Mouse (Mus musculus): Measurements from ENCODE around the gene Rnf26.
A peak's percentile ranks its signal among the peaks of the same experiment; 100 is the strongest.

Gene Rnf26

GRCm38 (mm10) chr9:44113105-44113789, at the start of gene Rnf26, which contains the start of gene Gm49380:
TSS of gene Rnf26 (minus strand) at chr9:44113517.
TSS of gene Gm49380 (minus strand) at chr9:44113500.
- peak; percentile 95 for DNase-seq

DNA sequence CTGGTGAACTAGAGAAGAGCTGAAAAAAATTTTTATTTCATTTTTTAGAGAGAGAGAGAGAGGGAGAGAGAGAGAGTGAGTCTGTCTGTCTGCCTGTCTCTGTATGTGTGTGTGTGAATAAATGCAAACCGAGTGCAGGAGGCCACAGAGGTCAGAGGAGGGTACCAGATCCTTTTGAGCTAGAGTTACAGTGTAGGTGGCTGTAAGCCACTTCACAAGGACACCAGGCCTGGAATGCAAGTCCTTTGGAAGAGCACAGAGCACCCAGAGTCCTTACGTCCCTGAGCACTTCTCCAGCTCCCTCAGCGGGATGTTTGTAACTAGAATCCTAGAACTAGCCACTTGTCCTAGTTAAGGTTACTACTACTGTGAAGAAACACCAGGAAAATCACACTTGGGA, 46.6 kb upstream of the Rnf26 start:
- DNase-seq = no peak

- DNase-seq = no peak
These were observed 34.0 kb upstream of the Rnf26 start for GRCm38 (mm10) chr9:44147290-44147689.

GRCm38 (mm10) chr9:44144718-44145060, 31.4 kb upstream of the Rnf26 start:
- DNase-seq = peak; percentile 61

- DNase-seq = peak; percentile 52
These were observed 30.9 kb upstream of the Rnf26 start for GRCm38 (mm10) chr9:44144023-44144717.

DNA sequence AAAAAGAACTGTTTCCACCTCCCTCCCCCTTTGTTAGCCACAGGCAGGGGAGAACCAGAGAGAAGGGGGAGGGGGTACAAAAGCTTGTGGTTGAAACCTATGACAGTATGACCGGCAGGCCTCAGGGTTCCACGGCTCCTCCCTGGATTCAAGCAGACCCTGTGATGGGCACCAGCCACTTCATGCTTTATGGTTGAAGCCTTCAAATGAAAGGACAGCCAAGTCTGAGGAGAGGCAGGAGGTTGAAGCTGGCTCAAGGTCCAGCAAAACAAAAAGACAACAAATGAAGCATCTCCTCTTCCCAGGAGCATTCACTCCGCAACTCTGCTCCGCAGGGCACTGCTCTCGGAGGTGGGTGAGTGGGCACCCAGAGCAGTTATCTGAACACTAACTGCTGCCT, 30.1 kb upstream of the Rnf26 start:
- DNase-seq = no peak

DNA sequence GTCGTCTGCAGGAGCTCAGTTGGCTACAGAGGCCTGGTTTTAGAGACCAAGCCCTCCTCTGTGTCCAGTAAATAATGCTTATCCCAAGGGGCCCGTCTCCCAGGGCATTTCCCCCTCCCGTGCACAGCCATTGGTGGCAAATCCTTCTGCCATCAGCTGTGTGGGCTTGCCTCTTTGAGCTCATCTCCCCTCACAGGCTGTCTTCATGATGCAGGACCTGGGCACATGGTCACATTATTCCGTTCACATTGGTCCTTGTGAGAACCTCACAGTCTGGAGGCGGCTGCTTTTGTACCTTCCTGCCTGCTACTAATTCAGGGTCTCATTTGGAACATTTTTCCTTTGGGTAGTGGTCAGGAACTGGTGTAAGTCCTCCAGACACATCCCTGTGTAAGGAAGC, 28.6 kb upstream of the Rnf26 start:
- DNase-seq = no peak

- DNase-seq = no peak
These were observed 24.5 kb upstream of the Rnf26 start for GRCm38 (mm10) chr9:44137846-44138245.

GRCm38 (mm10) chr9:44135731-44136411, 22.6 kb upstream of the Rnf26 start:
- no peak for DNase-seq

DNA sequence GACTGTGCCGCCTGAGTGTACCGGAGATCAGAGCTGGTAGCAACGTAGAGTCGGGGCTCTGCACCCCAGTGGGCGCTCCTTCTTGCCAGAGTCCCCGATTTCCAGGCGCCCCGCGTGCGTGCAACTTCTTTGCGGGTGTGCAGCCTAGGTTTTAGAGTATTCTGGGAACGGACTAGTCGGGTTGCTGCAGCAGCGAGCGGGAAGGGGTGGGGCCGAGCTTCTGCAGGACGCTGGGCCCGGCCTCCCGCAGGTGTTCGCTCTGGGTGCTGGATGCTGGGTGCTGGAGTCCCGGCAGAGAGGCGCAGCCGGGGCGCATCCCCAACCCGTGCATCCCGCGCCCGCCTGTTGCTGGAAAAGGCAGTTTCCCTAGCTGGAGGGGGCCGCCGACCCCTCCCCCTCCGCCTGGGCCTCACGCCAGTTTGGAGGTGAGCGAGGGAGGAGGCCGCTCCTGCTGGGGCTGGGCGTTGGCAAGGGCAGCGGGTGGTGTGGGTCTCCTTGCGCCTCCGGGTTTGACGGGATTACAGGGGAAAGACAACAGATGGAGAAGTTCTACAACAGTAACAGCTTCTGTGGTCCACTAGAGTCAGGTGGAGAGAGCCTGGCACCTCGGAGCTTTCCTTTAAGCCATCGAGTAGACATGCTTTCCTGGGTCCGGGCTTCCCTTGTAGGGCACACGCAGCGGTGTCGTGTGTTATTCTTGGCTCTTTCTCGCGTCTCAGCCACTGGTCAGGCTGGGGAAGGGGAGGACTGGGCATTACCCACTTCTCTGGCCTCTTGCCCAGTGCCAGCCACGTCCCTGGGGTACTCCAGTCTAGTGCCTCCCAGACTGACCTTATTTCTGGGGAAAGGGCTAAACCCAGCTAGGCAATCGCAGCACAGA, 21.8 kb upstream of the Rnf26 start:
- DNase-seq = peak; percentile 75

DNA sequence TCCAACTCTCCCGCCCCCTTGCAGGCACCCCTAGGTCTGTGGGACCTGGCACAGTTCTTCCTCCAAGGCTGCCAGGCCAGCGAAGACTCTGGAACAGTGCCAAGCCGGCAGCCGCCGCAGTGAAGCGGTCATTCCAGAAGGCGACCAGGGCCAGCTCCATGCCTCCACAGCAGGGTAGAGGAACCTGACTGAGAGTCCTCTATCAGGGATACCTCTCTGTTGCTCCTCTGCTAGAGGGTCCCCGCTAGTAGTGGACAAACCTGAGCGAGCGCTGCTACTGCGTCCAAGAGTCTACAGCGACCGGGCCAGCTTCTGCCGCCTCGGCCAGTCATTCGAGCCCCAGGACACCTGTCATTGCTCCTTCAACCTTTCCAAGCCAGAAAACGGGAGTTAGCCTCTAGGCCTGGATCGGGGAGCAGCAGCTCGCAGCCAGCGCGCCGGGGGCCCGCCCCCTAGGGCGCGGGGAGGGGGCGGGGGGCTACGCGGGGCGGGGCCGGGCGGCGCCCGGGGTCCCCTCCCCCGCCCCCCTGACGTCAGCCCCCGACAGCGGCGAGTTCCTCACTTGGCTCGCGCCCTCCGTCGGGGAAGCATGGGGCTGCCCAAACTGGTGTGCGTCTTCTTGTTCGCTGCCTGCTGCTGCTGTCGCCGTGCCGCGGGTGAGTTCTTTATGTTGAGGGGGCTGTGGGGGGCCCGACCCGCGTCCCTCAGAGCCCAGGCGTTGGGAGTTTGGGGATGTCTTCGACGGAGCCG, 21.0 kb upstream of the Rnf26 start, which contains the start of gene Mcam:
TSS of gene Mcam (plus strand) at position 369 of the 750 bp plus-strand sequence.
- peak; percentile 86 for DNase-seq

DNA sequence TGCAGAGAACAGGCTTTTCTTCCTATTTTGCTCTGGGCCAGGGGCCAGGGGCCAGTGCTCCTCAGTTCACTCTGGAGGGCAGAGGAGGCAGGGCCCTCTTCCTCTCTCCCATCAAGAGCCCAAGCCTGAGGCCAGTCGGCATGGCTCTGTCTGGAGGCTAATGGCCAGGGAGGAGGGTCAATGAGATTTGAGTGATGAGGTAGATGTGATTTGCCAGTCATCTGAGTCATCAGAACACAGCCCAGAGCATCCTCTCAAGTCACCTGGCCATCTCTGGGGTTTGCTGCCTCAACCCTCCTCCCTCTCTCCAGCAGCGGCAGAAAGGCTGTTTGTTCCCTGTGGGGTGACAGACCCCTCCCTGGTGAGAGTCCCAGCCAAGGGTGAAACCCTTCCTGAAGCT, 20.0 kb upstream of the Rnf26 start:
- DNase-seq = no peak

DNA sequence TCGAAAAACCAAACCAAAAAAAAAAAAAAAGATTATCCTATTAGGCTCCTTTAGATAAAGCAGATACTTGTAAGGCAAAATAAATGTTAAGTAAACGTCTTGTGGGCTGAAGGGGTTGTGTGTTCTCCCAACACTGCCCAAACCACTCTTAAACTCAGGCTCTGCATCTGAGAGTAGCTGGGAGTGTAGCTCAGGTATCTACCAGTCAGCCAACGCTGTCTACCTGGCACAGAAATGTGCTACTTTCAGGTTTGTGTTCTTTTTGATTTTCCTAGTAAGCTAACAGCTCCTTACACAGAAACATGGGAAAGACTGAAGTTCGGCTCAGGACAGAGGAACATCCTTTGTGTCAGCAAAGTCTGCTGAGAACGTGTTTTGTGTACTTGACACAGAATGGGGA, 18.9 kb upstream of the Rnf26 start:
- no peak for DNase-seq

GRCm38 (mm10) chr9:44131276-44131590, 17.9 kb upstream of the Rnf26 start:
- no peak for DNase-seq

- DNase-seq = no peak
These were observed 17.4 kb upstream of the Rnf26 start for GRCm38 (mm10) chr9:44130581-44131275.

GRCm38 (mm10) chr9:44130034-44130433, 16.7 kb upstream of the Rnf26 start:
- DNase-seq = no peak

DNA sequence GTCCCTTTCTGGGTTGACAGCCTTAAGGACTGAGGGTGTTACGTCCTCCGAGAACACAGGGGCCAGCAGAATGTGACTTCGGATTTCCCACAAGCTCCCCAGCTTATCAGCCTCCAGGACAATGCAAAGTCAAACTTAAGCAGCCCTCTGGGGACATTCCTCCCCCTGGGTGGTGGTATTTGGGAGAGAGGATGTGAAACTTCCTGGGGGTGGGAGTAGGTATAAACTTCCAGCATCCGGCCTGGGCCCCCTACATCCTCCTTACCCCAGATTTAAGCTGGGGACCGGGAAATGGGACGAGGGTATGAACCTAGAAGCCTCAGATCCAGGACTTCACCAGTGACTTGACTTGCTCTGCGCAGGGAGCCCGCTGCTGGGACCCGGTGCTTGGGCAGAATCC, 16.3 kb upstream of the Rnf26 start:
- no peak for DNase-seq

DNA sequence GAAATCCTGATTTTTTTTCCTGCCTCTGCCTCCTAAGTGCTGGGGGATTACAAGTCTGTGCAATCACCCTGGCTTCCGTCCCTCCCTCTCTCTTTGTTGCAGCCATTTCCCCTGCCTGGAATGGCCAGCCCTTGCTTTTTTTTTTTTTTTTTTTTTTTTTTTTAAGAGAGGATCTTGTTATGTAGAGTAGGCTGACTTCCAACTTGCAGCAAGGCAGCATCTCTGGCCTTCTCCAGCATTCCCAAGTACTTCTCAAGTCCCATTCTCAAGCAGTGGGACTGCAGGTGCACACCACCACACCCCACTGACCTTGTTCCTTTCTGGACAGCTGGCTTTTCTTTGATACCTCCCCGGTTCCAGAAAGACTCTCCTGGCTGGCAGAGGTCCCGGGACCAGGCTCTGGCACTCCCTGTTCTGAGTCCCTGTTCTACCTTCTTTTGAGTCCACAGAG, 14.1 kb upstream of the Rnf26 start:
- DNase-seq = no peak

DNA sequence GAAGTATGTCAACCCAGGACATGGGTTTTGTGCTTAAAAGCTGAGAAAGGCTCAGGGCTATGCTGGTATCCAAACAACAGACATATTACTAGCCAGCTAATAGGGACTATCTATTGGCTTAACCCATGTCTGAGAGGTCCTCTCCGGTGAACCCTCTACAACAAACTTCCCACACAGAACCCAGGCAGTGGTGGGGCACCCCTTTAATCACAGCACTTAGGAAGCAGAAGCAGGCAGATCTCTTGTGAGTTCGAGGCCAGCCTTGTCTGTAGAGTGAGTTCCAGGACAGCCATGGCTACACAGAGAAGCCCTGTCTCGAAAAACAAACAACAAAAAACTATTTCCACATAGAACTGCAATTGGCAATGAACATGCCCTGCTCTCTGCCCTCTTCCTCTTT, 13.4 kb upstream of the Rnf26 start:
- no peak for DNase-seq

GRCm38 (mm10) chr9:44125546-44126428, 12.5 kb upstream of the Rnf26 start:
- peak; percentile 86 for DNase-seq

DNA sequence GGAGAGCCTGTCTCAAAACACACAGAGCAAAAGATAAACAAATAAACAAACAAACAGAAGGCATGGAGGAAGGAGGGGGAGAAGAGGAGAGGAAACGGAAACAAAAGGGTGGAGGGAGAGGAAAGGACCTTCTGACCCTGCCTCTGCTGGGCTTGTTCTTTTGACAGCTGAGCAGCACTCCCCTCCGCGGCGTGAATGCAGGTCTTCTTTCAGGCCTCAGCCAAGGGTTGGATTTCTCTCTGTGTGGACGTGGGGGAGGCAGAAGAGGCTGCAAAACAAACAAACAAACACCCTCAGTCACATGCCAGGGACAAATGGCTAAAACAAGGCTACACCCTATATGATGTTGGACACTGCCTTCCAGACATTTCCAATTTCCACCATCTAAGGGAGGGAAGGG, 11.7 kb upstream of the Rnf26 start:
- no peak for DNase-seq
